In the genomic region with DNA sequence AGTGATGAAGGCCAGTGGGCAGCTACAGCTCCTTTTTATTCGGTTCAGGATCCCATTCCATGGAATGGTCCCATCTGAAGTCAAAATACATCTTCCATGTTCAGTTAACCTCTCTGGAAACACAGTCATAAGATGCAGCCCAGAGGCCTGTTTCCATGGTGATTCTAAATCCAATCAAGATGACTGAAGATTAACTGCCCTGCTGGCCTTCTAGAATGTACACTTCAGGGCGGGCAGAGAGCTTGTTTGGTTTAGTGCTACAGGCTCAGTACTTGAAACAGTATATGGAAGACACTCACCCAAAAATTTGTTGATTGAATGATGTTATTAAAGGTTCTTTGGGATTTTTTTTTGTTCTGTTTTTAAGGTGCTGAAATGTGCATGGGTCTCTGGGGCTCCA, we compare ENCODE assay signal across 22 mouse cellular contexts.
DNase-seq lines count a peak whose midpoint lies in the region; ATAC-seq and TF ChIP-seq lines count a peak whose summit lies in the region.
"Had no signal": no experiment of that assay in that cellular context is flagged by ENCODE, and none has a peak within 500 bp of the region (broad histone marks: within the 10 kb centered on the region; RNA-seq: fewer than 3 reads in every experiment).

No protein-coding gene starts in this region.

- H3K27me3 ChIP-seq in midbrain, postnatal 0 days (ENCODE audit: insufficient read depth, low read length) = no peaks in the 10 kb centered on the region
- no peaks in the 10 kb centered on the region for H3K27me3 ChIP-seq in midbrain, embryonic 13.5 days
- H3K27me3 ChIP-seq in forebrain, postnatal 0 days (ENCODE audit: insufficient read depth, low read length) = no peaks in the 10 kb centered on the region
- H3K27me3 ChIP-seq: embryonic facial prominence, embryonic 13.5 days; embryonic facial prominence, embryonic 15.5 days; forebrain, embryonic 12.5 days had no signal

- no peaks in the 10 kb centered on the region for H3K4me1 ChIP-seq in midbrain, postnatal 0 days (ENCODE audit: insufficient read depth, low read length)
- 0 out of 2 replicates have a peak, but pooled peaks cover 6% of the 10 kb centered on the region for H3K4me1 ChIP-seq in midbrain, embryonic 13.5 days (replicated peaks)
- no peaks in the 10 kb centered on the region for H3K4me1 ChIP-seq in forebrain, postnatal 0 days (ENCODE audit: insufficient read depth)
- H3K4me1 ChIP-seq: embryonic facial prominence, embryonic 15.5 days had no signal

- H3K36me3 ChIP-seq in midbrain, postnatal 0 days (ENCODE audit: insufficient read depth, low read length) = no peaks in the 10 kb centered on the region
- no peaks in the 10 kb centered on the region for H3K36me3 ChIP-seq in midbrain, embryonic 13.5 days
- H3K36me3 ChIP-seq in forebrain, postnatal 0 days (ENCODE audit: insufficient read depth) = no peaks in the 10 kb centered on the region
- H3K36me3 ChIP-seq: embryonic facial prominence, embryonic 13.5 days; embryonic facial prominence, embryonic 15.5 days; forebrain, embryonic 10.5 days; forebrain, embryonic 12.5 days had no signal

- 77% methylated on average over 2 of the region's 2 CpGs for WGBS in midbrain, postnatal 0 days
- 55% methylated on average over 2 of the region's 2 CpGs for whole genome bisulfite sequencing in midbrain, embryonic 13.5 days
- WGBS in forebrain, postnatal 0 days = 66% methylated on average over 2 of the region's 2 CpGs

- peak; percentile 6 for DNase-seq in embryo, embryonic 10.5 days (ENCODE audit: low spot score)
- DNase-seq in embryo, embryonic 9.5 days (ENCODE audit: extremely low spot score) = no peak
- peak; percentile 24 for DNase-seq in midbrain, postnatal 0 days (ENCODE audit: low spot score)
- DNase-seq in 3T3-L1 (ENCODE audit: low read depth, low spot score) (peak; percentile 42), NIH3T3 (ENCODE audit: low read depth) (peak; percentile 48)
- no peak for DNase-seq in forebrain, postnatal 0 days
- DNase-seq: adrenal gland, postnatal 10 days; adrenal gland, postnatal 25 days; cerebellum, adult 11 months; cerebellum, adult 18-20 months; cerebellum, adult 8-10 months; cerebellum, adult 9-11 months; cerebellum, postnatal 14 days; cerebellum, postnatal 36 days had no signal

- no peak overlapping the region for H3K9ac ChIP-seq in midbrain, postnatal 0 days (replicated peaks; ENCODE audit: low read length, poor library complexity, severe bottlenecking)
- H3K9ac ChIP-seq in midbrain, embryonic 13.5 days (replicated peaks) = no peak overlapping the region
- no peak overlapping the region for H3K9ac ChIP-seq in forebrain, postnatal 0 days
- H3K9ac ChIP-seq: embryonic facial prominence, embryonic 13.5 days; embryonic facial prominence, embryonic 15.5 days; forebrain, embryonic 12.5 days had no signal

- no peaks in the 10 kb centered on the region for H3K9me3 ChIP-seq in midbrain, postnatal 0 days (ENCODE audit: low read length)
- H3K9me3 ChIP-seq in midbrain, embryonic 13.5 days = no peaks in the 10 kb centered on the region
- H3K9me3 ChIP-seq in forebrain, postnatal 0 days (ENCODE audit: low read length) = no peaks in the 10 kb centered on the region
- H3K9me3 ChIP-seq: embryonic facial prominence, embryonic 13.5 days; embryonic facial prominence, embryonic 15.5 days; forebrain, embryonic 10.5 days; forebrain, embryonic 12.5 days had no signal

- H3K27ac ChIP-seq in midbrain, postnatal 0 days (ENCODE audit: low read depth, low read length) = no peak overlapping the region
- H3K27ac ChIP-seq in midbrain, embryonic 13.5 days = no peak overlapping the region
- no peak overlapping the region for H3K27ac ChIP-seq in forebrain, postnatal 0 days (ENCODE audit: low read depth, low read length)
- H3K27ac ChIP-seq: embryonic facial prominence, embryonic 13.5 days; embryonic facial prominence, embryonic 15.5 days; forebrain, embryonic 10.5 days; forebrain, embryonic 12.5 days had no signal

- no peak for TF ChIP-seq CTCF in midbrain, postnatal 0 days (IDR thresholded peaks at IDR 0.05)
- no peak for TF ChIP-seq CTCF in forebrain, postnatal 0 days (IDR thresholded peaks at IDR 0.05; ENCODE audit: low read depth)

- no peak for ATAC-seq in midbrain, postnatal 0 days (ENCODE audit: low FRiP score)
- no peak for ATAC-seq in midbrain, embryonic 13.5 days
- no peak for ATAC-seq in forebrain, postnatal 0 days
- ATAC-seq: forebrain, embryonic 14.5 days; forebrain, embryonic 16.5 days had no signal

- H3K4me3 ChIP-seq in midbrain, postnatal 0 days (ENCODE audit: low read depth, low read length) = no peak overlapping the region
- H3K4me3 ChIP-seq in midbrain, embryonic 13.5 days (replicated peaks) = no peak overlapping the region
- no peak overlapping the region for H3K4me3 ChIP-seq in forebrain, postnatal 0 days (ENCODE audit: low read depth, low read length)
- H3K4me3 ChIP-seq: embryonic facial prominence, embryonic 13.5 days; embryonic facial prominence, embryonic 15.5 days; erythroblast, embryonic 14.5 days; forebrain, embryonic 10.5 days; forebrain, embryonic 12.5 days had no signal

- H3K4me2 ChIP-seq in midbrain, postnatal 0 days (ENCODE audit: low read depth, low read length, poor library complexity, severe bottlenecking) = no peak overlapping the region
- H3K4me2 ChIP-seq in midbrain, embryonic 13.5 days (replicated peaks) = no peak overlapping the region
- H3K4me2 ChIP-seq in forebrain, postnatal 0 days (ENCODE audit: low read depth) = no peak overlapping the region
- H3K4me2 ChIP-seq: embryonic facial prominence, embryonic 13.5 days; embryonic facial prominence, embryonic 15.5 days; forebrain, embryonic 12.5 days had no signal

Comparison
In these comparisons a context has a peak if more than half of its experiments do, and no peak if none do; other contexts are left out.
1. DNase-seq: peak in embryo, embryonic 10.5 days (single experiment), midbrain, postnatal 0 days (single experiment), 3T3-L1 (single experiment) and NIH3T3 (single experiment); none in embryo, embryonic 9.5 days (single experiment) and forebrain, postnatal 0 days (single experiment).